Mouse (Mus musculus) frontal cortex, postnatal 25 days (tissue): Measurements from ENCODE around the gene Tmod4.
A peak's percentile ranks its signal among the peaks of the same experiment; 100 is the strongest.

Experiments
- DNase-seq, 2 experiments: peaks; one replicate each; pipeline ENCODE4 v3.0.0; 2022; ENCODE audit warnings: low spot score in 2 of 2

Gene Tmod4

GRCm38 (mm10) chr3:95173256-95173949 lies 49.1 kb downstream of the Tmod4 start:
- DNase-seq: no peak

GRCm38 (mm10) chr3:95174011-95174592 lies 49.8 kb downstream of the Tmod4 start:
- peak; percentile 57 to 70 for DNase-seq

DNA sequence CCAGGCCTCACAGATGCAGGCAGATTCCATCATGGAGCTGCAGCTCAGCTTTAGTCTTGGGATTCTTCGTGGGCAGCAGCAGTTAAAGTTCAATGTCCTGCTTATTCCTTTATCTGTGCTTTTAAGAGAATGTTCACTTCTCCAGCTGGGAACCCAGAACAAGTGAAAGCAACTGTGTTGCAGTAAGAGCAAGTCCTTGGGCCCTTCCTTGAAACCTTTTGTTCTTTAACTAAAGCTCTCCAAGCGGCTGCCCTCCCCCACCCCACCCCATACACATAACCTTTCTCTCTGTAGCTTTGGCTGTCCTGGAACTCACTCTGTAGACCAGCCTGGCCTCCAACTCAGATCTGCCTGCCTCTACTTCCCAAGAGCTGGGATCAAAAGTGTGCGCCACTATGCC lies 52.2 kb downstream of the Tmod4 start:
- no peak for DNase-seq

GRCm38 (mm10) chr3:95177583-95177982 lies 53.3 kb downstream of the Tmod4 start:
- no peak for DNase-seq
